Mouse (Mus musculus) left cerebral cortex, postnatal 14 days (tissue): Measurements from ENCODE around the gene Slain2. TPM values are rescaled to one million over a fixed set of nuclear protein-coding genes. Genes with fewer than 3 reads are reported as not detected.
A peak's percentile ranks its signal among the peaks of the same experiment; 100 is the strongest.

Experiments
- DNase-seq, 2 experiments: peaks; one replicate each; pipeline ENCODE4 v3.0.0; 2021 to 2022; ENCODE audit warnings: low spot score in 2 of 2, mixed read lengths in 1 of 2
- intact Hi-C: fragments of 180-260 bp; cut with DNase I; formaldehyde crosslinking; loops from one replicate; pipeline ENCODE4 v1.15.1; 2025
- long read RNA-seq, 2 experiments: library from polyadenylated mRNA; stranded (forward); transcript quantifications; one replicate each; pipeline ENCODE4 v2.0.0; 2021
- total RNA-seq, 2 experiments: library from RNA; stranded (reverse); gene quantifications; 2 replicates each; pipeline ENCODE4 v1.2.3; 2021

The Slain2 gene
- 10 to 100 TPM; 27.6 to 30.7 TPM for total RNA-seq
- long read RNA-seq, experiment 1, full-length matches to known transcripts: 27 of 32 reads
- long read RNA-seq, experiment 1, partial matches to known transcripts: 1 of 32 reads
- long read RNA-seq, experiment 1, other reads (novel, unspliced or antisense): 4 of 32 reads
- long read RNA-seq, experiment 2, full-length matches to known transcripts: 20 of 28 reads
- long read RNA-seq, experiment 2, partial matches to known transcripts: 6 of 28 reads
- long read RNA-seq, experiment 2, other reads (novel, unspliced or antisense): 2 of 28 reads

- intact Hi-C loops: no loop called here
- DNase-seq: peak; percentile 90 to 95
Observed at GRCm38 (mm10) chr5:72913648-72914557, at the start of gene Slain2. Gene Slain2 (plus strand): TSS chr5:72914304.

- no peak for DNase-seq
- intact Hi-C loops: no loop called here
Observed at GRCm38 (mm10) chr5:72864654-72865178, 49.4 kb upstream of the Slain2 start.

GRCm38 (mm10) chr5:72866260-72866905, 47.7 kb upstream of the Slain2 start:
- intact Hi-C loops: no loop called here
- no peak for DNase-seq

GRCm38 (mm10) chr5:72867036-72867672, 47.0 kb upstream of the Slain2 start:
- intact Hi-C loops: no loop called here
- no peak for DNase-seq

- intact Hi-C loops: no loop called here
- DNase-seq: peak; percentile 60 to 84
Observed at GRCm38 (mm10) chr5:72868091-72868875, 45.8 kb upstream of the Slain2 start, which contains the start of gene Tec. Gene Tec (minus strand): TSS chr5:72868483.

- DNase-seq: no peak
- intact Hi-C loops: no loop called here
Observed at GRCm38 (mm10) chr5:72869779-72870608, 44.1 kb upstream of the Slain2 start.

- intact Hi-C loops: no loop called here
- DNase-seq: no peak
Observed at GRCm38 (mm10) chr5:72871114-72871513, 43.0 kb upstream of the Slain2 start.

GRCm38 (mm10) chr5:72879736-72880135, 34.4 kb upstream of the Slain2 start:
- no peak for DNase-seq
- intact Hi-C loops: no loop called here

- intact Hi-C loops: no loop called here
- DNase-seq: no peak
Observed at GRCm38 (mm10) chr5:72881748-72882411, 32.2 kb upstream of the Slain2 start.

- DNase-seq: peak in 1 of 2 experiments; percentile 12
- intact Hi-C loops: no loop called here
Observed at GRCm38 (mm10) chr5:72882412-72882765, 31.7 kb upstream of the Slain2 start.

GRCm38 (mm10) chr5:72883706-72884105, 30.4 kb upstream of the Slain2 start:
- intact Hi-C loops: no loop called here
- DNase-seq: no peak

- no peak for DNase-seq
- intact Hi-C loops: no loop called here
Observed at GRCm38 (mm10) chr5:72886458-72887222, 27.5 kb upstream of the Slain2 start.

- intact Hi-C loops: no loop called here
Observed at GRCm38 (mm10) chr5:72888260-72888659, 25.8 kb upstream of the Slain2 start.

GRCm38 (mm10) chr5:72891534-72891933, 22.6 kb upstream of the Slain2 start:
- intact Hi-C loops: loop anchor here (10.0 kb wide), 1 partner anchor 183 kb away; no protein-coding TSS in a partner anchor
- DNase-seq: peak in 1 of 2 experiments; percentile 60

More at GRCm38 (mm10) chr5:72888260-72888659, 25.8 kb upstream of the Slain2 start:
- DNase-seq: no peak

GRCm38 (mm10) chr5:72893987-72894386, 20.1 kb upstream of the Slain2 start:
- intact Hi-C loops: loop anchor here (10.0 kb wide), 1 partner anchor 181 kb away; no protein-coding TSS in a partner anchor
- no peak for DNase-seq

- no peak for DNase-seq
- intact Hi-C loops: loop anchor here (10.0 kb wide), 1 partner anchor 180 kb away; no protein-coding TSS in a partner anchor
Observed at GRCm38 (mm10) chr5:72895261-72895660, 18.8 kb upstream of the Slain2 start.
